Mouse (Mus musculus): ENCODE data around the gene Duoxa1. TPM values are rescaled to one million over a fixed set of nuclear protein-coding genes. Genes with fewer than 3 reads are reported as not detected.

The Duoxa1 gene
- not detected for polyA plus RNA-seq (2017; shearing (Covaris generic))

DNA sequence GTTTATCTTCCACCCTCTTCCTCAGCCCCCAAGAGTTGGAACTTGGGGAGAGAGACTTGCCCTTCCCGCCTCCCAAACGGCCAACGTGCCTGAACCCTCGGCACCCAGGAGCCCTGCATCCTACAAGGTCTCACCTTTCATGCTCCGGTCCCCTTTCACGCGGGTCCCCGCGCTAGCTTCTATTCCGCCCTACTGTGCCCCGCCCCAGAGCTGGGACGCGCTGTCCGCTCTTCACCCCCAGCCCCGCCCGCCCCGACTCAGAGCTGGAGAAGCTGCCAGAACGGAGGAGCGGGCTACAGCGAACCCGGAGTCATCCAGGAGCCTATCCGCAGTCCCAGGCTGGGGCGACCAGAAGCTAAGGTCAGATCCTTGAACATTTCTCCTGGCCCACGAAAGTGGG lies at the start of gene Duoxa1:
TSS of gene Duoxa1 (minus strand) at position 195 of the 400 bp plus-strand sequence.

DNA sequence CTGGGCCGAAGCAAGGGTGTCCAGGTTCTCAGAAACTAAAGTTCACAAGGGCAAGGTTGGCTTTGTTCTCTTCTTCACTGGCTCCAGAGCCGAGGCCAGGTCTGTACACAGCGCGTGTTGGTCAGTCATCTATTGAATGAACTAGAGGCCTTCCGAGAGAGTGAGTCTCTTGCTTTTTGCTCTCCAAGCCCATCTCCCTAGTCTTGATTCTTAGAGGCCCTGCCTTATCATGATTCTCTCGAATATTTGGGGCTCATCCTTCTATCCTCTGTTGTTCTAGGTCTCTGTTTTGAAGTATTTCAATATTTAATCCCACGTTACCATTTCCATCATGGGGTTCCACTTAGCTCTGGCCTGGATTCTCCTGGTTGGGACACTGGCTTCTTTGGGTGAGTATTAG lies 1.8 kb upstream of the Duoxa1 start, which contains the start of gene Duox1:
TSS of gene Duox1 (plus strand) at position 301 of the 400 bp plus-strand sequence.

DNA sequence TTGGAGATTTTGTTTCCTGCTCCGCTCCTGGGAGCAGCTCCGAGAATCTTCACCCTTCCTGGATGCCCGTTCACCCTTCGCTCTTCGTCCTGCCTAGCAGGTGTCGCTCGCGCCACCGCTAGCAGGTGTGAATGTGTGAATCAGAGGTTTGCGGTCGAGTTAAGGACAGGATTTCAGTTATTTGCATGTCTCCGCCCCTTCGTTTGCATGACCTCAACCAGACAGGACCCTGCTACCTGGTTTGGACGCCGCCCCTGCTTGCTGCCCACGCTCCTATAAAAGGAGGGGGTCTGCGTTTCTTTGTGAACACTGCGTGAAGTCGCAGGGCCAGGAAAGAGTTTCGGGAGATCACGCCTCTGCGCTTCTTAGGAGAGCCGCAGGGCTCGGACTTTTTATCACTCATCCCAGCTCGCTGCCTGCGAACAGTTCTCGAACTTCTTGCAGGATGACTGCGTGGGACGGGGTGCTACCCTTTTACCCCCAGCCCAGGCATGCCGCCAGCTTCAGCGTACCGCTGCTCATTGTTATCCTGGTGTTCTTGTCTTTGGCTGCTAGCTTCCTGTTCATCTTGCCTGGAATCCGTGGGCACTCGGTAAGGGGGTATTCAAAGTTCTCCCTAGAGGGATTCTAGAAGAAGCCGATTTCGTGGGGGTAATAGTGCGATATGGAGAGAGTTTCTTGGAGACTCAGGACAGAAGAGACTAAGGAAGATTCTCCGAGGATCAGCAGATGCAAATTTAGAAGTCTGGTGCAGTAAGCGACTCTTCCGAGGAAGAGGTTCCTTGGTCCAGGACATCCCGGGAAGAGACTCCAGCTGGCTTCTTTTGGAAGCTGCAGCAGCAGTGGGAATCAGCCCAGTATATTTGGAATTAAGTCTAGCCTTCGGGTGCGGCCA lies 14.7 kb downstream of the Duoxa1 start, which contains the start of gene Duoxa2:
TSS of gene Duoxa2 (plus strand) at position 305 of the 895 bp plus-strand sequence.

DNA sequence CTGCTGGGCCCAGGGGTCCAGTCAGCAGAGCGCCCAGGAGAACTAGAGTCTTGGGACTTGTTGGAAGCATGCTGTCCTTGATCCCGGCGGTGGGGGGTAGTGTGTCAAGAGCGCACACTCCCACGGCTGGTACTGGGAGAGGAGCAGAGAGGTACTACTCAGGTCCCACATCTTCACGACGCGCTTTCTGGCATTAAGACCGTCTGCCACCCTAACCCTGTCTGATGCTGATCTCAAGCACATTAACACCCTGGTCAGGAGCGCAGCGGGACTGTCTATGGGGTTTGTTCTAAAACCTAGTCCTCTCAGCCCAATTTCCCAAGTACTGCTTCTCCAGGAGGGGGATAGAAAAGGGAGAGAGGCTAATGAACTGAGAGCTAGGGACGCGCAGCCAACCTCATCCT lies 15.4 kb downstream of the Duoxa1 start, which contains the start of gene Duox2:
TSS of gene Duox2 (minus strand) at position 354 of the 404 bp plus-strand sequence.

Other genes starting within 250 kb of the Duoxa1 start
- gene Spg11, start 195.3 kb downstream of the Duoxa1 start, polyA plus RNA-seq (2017; shearing (Covaris generic)) = 14.4 TPM
- 8,479 TPM for gene B2m, start 166.0 kb downstream of the Duoxa1 start, polyA plus RNA-seq (2017; shearing (Covaris generic))
- gene Trim69, start 153.0 kb downstream of the Duoxa1 start, polyA plus RNA-seq (2017; shearing (Covaris generic)) = not detected
- not detected for gene Patl2, start 127.5 kb downstream of the Duoxa1 start, polyA plus RNA-seq (2017; shearing (Covaris generic))
- gene Terb2, start 127.5 kb downstream of the Duoxa1 start, polyA plus RNA-seq (2017; shearing (Covaris generic)) = not detected
- 1.9 TPM for gene Sord, start 79.0 kb downstream of the Duoxa1 start, polyA plus RNA-seq (2017; shearing (Covaris generic))
- gene Duox2, start 15.3 kb downstream of the Duoxa1 start, polyA plus RNA-seq (2017; shearing (Covaris generic)) = not detected
- gene Duoxa2, start 14.8 kb downstream of the Duoxa1 start, polyA plus RNA-seq (2017; shearing (Covaris generic)) = not detected
- gene Duox1, start 1.9 kb upstream of the Duoxa1 start, polyA plus RNA-seq (2017; shearing (Covaris generic)) = not detected
- gene Shf, start 55.4 kb upstream of the Duoxa1 start, polyA plus RNA-seq (2017; shearing (Covaris generic)) = 1.3 TPM
- 103 TPM for gene Slc28a2, start 112.7 kb upstream of the Duoxa1 start, polyA plus RNA-seq (2017; shearing (Covaris generic))
- gene Gm14085, start 171.2 kb upstream of the Duoxa1 start, polyA plus RNA-seq (2017; shearing (Covaris generic)) = 0.94 TPM